Mouse (Mus musculus): ENCODE data around the gene Acot3.

- TF ChIP-seq CTCF (IDR thresholded peaks at IDR 0.05; ENCODE audit: insufficient read depth, low read length) (no peak), POLR2A (IDR thresholded peaks at IDR 0.05; ENCODE audit: borderline replicate concordance, extremely low read depth, low read depth, low read length) (no peak)
These were observed 19.8 kb downstream of the Acot3 start for GRCm38 (mm10) chr12:84071696-84072095.
